Mouse (Mus musculus) right cerebral cortex, postnatal 25 days (tissue): ENCODE measurements at regions not wholly inside any gene's neighbourhood (a gene's known extent, or its start where the extent isn't known, plus 50 kb on each side); places are given as distances from the start of the nearest gene placed in this dataset.

Source experiments
- DNase-seq: peaks from one replicate; pipeline ENCODE4 v3.0.0; 2022

- no peak for DNase-seq
These were observed 56.9 kb upstream of the Sox2 start for GRCm38 (mm10) chr3:34593279-34593678.

GRCm38 (mm10) chr3:34577896-34578530 is 72.2 kb upstream of the Sox2 start:
- no peak for DNase-seq

- DNase-seq = no peak
These were observed 73.1 kb upstream of the Sox2 start for GRCm38 (mm10) chr3:34577115-34577514.

GRCm38 (mm10) chr3:34576159-34576558 is 74.0 kb upstream of the Sox2 start:
- DNase-seq = no peak

- no peak for DNase-seq
These were observed 75.4 kb upstream of the Sox2 start for GRCm38 (mm10) chr3:34574711-34575350.

GRCm38 (mm10) chr3:34573312-34573711 is 76.9 kb upstream of the Sox2 start:
- no peak for DNase-seq

GRCm38 (mm10) chr3:34572081-34572480 is 78.1 kb upstream of the Sox2 start:
- peak; percentile 71 for DNase-seq

GRCm38 (mm10) chr3:34571630-34572029 is 78.6 kb upstream of the Sox2 start:
- no peak for DNase-seq

GRCm38 (mm10) chr3:34569998-34570397 is 80.2 kb upstream of the Sox2 start:
- DNase-seq = no peak

GRCm38 (mm10) chr3:34568086-34568650 is 82.0 kb upstream of the Sox2 start:
- no peak for DNase-seq

GRCm38 (mm10) chr3:34565386-34565785 is 84.8 kb upstream of the Sox2 start:
- no peak for DNase-seq

GRCm38 (mm10) chr3:34562893-34563292 is 87.3 kb upstream of the Sox2 start:
- no peak for DNase-seq

- no peak for DNase-seq
These were observed 88.5 kb upstream of the Sox2 start for GRCm38 (mm10) chr3:34561709-34562108.

- DNase-seq = no peak
These were observed 90.1 kb upstream of the Sox2 start for GRCm38 (mm10) chr3:34559841-34560703.

- DNase-seq = no peak
These were observed 91.2 kb upstream of the Sox2 start for GRCm38 (mm10) chr3:34558821-34559520.

- DNase-seq = no peak
These were observed 97.5 kb upstream of the Sox2 start for GRCm38 (mm10) chr3:34552542-34553208.

GRCm38 (mm10) chr3:34551069-34551468 is 99.1 kb upstream of the Sox2 start:
- DNase-seq = no peak

GRCm38 (mm10) chr3:34550189-34550588 is 100.0 kb upstream of the Sox2 start:
- DNase-seq = no peak

GRCm38 (mm10) chr3:34532451-34532850 is 117.8 kb upstream of the Sox2 start:
- DNase-seq = no peak

- DNase-seq = no peak
These were observed 118.4 kb upstream of the Sox2 start for GRCm38 (mm10) chr3:34531836-34532235.

GRCm38 (mm10) chr3:34527546-34527945 is 122.7 kb upstream of the Sox2 start:
- no peak for DNase-seq

GRCm38 (mm10) chr3:34525730-34526129 is 124.5 kb upstream of the Sox2 start:
- no peak for DNase-seq
